Mouse (Mus musculus) embryo, embryonic 10 days (tissue): ENCODE results near the gene Aqp1.

Source experiments
- DNase-seq: peaks from one replicate; pipeline ENCODE4 v3.0.0-alpha.2; 2015; ENCODE audit warnings: low spot score

Gene Aqp1

GRCm38 (mm10) chr6:55335989-55336514 lies at the start of gene Aqp1:
Gene Aqp1 (plus strand): TSS chr6:55336432.
- peak; percentile 14 for DNase-seq

GRCm38 (mm10) chr6:55288007-55288602 lies 48.1 kb upstream of the Aqp1 start:
- DNase-seq: no peak

- DNase-seq: peak; percentile 53
These were observed 41.6 kb upstream of the Aqp1 start for GRCm38 (mm10) chr6:55294549-55295131.

- no peak for DNase-seq
These were observed 40.9 kb upstream of the Aqp1 start for GRCm38 (mm10) chr6:55295325-55295724.

GRCm38 (mm10) chr6:55299482-55299881 lies 36.8 kb upstream of the Aqp1 start:
- no peak for DNase-seq

GRCm38 (mm10) chr6:55299917-55300316 lies 36.3 kb upstream of the Aqp1 start:
- no peak for DNase-seq

GRCm38 (mm10) chr6:55300704-55301103 lies 35.5 kb upstream of the Aqp1 start:
- no peak for DNase-seq

- DNase-seq: peak; percentile 17
These were observed 26.1 kb upstream of the Aqp1 start for GRCm38 (mm10) chr6:55310179-55310578.

GRCm38 (mm10) chr6:55311962-55312361 lies 24.3 kb upstream of the Aqp1 start:
- peak; percentile 76 for DNase-seq

- no peak for DNase-seq
These were observed 22.3 kb upstream of the Aqp1 start for GRCm38 (mm10) chr6:55313893-55314292.

- no peak for DNase-seq
These were observed 21.6 kb upstream of the Aqp1 start for GRCm38 (mm10) chr6:55314628-55315027.

GRCm38 (mm10) chr6:55318597-55318996 lies 17.6 kb upstream of the Aqp1 start:
- no peak for DNase-seq

- DNase-seq: no peak
These were observed 16.4 kb upstream of the Aqp1 start for GRCm38 (mm10) chr6:55319585-55320551.

GRCm38 (mm10) chr6:55320894-55321293 lies 15.3 kb upstream of the Aqp1 start:
- no peak for DNase-seq

- DNase-seq: no peak
These were observed 14.7 kb upstream of the Aqp1 start for GRCm38 (mm10) chr6:55321518-55321917.

- DNase-seq: no peak
These were observed 13.3 kb upstream of the Aqp1 start for GRCm38 (mm10) chr6:55322980-55323379.

- no peak for DNase-seq
These were observed 12.2 kb upstream of the Aqp1 start for GRCm38 (mm10) chr6:55323908-55324634.

- no peak for DNase-seq
These were observed 11.4 kb upstream of the Aqp1 start for GRCm38 (mm10) chr6:55324785-55325184.

GRCm38 (mm10) chr6:55326299-55326698 lies 9.9 kb upstream of the Aqp1 start:
- DNase-seq: no peak

GRCm38 (mm10) chr6:55327326-55327725 lies 8.9 kb upstream of the Aqp1 start:
- no peak for DNase-seq

GRCm38 (mm10) chr6:55328179-55328578 lies 8.1 kb upstream of the Aqp1 start:
- no peak for DNase-seq

GRCm38 (mm10) chr6:55331315-55331714 lies 4.9 kb upstream of the Aqp1 start:
- DNase-seq: no peak
